Mouse (Mus musculus) brain, embryonic 18.5 days (tissue): ENCODE measurements around the gene Vps8.

Source experiments
- DNase-seq: peaks from one replicate; pipeline ENCODE4 v3.0.0-alpha.2; 2012; ENCODE audit warnings: low read depth, low spot score

Vps8 gene

DNA sequence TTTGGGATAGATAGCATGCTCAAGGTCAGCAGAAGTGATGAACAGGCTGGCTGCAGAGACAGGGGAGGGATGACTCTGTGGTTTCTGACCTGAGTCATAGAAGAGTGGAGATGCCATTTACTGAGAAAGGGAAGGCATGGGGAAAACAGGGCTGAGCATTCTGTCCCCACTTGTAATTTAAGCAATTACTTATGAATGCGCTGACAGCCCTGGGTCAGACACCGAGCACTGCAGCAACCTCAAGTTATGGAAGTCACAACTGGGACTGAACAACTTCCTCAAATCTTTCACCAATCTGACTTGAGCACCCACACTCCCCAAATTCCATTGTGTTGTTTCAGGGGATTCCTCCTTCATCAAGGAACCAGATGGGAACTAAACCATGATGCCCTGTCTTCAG lies 19.5 kb upstream of the Vps8 start:
- DNase-seq = no peak

DNA sequence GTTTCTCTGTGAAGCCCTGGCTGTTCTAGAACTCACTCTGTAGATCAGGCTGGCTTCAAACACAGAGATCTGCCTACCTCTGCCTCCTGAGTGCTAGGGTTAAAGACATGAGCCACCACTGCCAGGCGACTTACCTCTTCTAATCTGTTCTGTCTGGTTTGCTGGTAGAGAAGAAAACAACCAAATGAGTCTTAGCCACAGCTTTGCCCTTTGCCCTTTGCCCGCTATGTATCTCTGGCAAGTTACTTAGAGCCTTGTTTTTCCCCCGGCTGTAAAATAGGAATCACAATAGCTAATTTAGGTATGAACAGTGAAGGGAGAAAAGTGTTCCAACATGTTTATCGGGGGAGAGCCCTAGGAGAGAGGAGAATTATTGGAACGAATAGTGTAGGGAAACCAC lies 18.3 kb upstream of the Vps8 start:
- DNase-seq = no peak

DNA sequence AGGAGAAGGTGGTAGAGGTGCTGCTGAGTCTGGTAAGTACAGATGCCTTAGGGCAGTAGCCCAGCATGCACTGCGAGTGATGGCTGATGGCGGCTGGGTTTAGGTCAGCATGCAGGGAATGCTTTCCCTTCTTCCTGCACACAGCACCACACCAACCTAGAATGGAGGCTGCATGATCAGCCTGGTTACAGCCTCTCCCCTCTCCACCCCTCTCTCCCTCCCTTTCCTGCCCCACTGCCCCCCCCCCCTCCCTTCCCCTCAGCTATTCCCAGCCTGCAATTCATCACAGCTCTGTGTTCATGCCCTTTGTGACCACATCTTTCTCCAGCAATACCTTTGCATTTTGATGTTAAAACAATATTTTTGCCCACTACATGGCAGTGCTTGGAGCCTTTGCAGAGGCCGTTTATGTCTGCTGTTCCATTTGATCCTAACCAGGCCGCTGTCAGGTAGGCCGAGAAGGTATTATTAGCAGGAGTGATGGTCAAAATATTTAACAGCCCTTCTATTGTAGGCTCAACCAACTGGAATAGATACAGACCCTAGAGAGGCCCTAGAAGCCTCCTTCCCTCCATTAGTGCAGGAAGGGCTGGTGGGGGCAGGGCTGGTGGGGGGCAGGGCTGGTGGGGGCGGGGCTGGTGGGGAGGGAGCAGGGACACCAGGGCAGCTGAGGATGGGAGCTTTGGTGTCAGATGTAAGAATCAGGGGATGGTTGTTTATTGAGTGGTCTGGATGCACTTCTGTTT lies 17.5 kb upstream of the Vps8 start:
- no peak for DNase-seq

GRCm38 (mm10) chr16:21406136-21406535 lies 16.8 kb upstream of the Vps8 start:
- no peak for DNase-seq

- no peak for DNase-seq
Measured at GRCm38 (mm10) chr16:21411779-21412178, 11.1 kb upstream of the Vps8 start.

- peak; percentile 43 for DNase-seq
Measured at GRCm38 (mm10) chr16:21412593-21413047, 10.3 kb upstream of the Vps8 start.

DNA sequence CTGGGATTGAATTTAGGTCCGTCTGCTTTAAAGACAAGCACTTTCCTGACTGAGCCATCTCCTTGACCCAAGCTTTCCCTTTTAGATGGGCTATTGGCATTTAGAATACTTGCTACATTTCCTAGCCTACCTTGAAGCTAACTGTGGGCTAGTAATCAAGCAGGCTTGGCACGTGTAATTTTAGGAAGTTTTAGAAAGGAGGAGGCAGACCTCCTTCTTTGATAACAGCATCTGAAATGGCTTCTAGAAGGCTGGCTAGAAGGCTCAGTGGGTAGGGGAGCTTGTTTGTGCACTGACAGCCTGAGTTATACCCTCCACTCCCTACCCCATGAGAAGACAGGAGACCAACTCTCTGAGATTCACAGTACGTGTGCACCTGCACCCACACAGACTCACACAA lies 9.1 kb upstream of the Vps8 start:
- DNase-seq = no peak

GRCm38 (mm10) chr16:21415128-21415527 lies 7.8 kb upstream of the Vps8 start:
- no peak for DNase-seq

DNA sequence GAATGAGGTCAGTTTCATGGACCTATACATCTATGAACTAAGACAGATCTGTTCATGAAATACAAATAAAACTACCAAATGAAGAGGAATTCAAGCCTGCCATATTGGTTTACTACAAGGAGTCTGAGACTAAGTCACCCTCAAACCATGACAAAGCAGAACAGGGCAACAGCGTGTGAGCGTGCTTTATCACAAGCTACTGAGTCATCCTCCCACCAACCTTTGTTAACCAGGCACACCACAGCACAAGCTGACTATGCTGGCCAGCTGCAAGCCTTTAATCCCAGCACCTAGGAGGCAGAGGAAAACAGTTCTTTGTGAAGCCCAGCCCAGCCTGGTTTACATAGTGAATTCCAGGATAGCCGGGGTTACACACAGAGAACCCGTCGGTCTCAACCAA lies 4.9 kb upstream of the Vps8 start:
- DNase-seq = no peak

DNA sequence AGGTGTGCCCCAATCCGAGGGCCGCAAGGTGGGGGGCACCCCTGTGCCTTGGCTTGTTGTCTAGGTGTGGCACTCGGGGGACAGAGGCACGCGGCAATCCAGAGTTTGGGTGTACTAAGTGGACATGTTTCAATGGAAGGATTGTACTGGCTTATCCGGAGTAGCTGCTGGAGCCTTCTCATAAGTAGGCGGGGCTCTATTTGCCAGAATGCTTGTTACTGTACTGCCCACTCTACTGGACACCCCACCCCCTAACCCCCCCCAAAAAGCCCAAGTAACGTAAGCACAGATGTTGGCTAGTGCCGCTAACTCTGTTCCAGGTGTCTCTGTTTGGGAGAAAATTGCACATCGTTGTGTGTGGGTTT lies 610 bp downstream of the Vps8 start:
- no peak for DNase-seq

DNA sequence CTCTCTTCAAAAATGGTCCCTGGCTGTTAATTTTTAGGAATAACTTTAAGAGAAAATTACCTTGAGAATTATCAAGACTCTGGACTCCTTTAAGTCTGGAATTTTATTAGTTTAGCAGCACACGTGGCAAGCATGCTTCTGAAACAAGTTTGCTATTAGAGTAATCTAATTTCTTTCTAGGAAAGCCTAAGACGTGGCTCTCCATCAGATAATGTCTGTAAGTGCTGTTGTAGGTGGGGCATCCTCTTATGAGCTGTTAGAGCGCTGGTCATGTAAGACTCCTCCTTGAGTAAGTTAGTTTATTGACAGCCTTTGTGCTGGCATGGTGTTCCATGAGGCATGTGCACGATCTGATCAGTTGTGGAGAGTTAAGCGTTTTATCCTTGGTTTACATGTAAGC lies 5.2 kb downstream of the Vps8 start:
- DNase-seq = no peak

DNA sequence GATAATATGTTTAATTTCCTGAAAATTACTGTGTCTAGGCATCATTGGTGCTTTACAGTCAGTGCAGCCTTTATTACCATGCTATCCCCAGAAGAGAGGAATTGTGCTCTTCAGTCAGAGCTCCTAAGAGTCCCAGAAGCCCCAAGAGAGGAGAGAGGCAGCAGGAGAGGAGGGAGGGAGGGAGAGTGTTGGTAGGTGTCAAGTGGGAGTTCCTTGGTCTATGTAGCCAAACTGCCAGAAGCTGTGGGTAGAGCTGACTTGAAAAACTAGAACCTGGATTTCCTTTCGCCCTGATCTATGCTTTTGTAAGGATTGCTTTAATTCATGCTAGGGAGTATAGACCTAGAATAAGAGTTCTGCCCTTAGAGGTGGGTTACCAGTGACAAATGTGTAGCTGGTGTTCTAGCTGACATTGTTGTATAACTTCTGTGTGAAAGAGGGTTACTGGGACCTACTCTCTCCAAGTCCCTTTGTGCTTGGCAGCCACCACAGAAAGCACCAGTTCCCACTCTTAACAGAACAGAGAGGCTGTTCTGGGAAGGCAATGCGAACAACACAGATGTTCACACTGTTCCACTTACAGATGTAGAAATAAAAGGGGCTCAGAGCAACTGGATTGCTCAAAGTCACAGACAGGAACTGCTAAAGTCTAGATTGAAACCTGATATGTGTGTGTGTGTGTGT lies 7.6 kb downstream of the Vps8 start:
- DNase-seq = no peak

- DNase-seq = no peak
Measured at GRCm38 (mm10) chr16:21431614-21432013, 8.7 kb downstream of the Vps8 start.

GRCm38 (mm10) chr16:21433543-21433942 lies 10.6 kb downstream of the Vps8 start:
- no peak for DNase-seq

GRCm38 (mm10) chr16:21441012-21441411 lies 18.1 kb downstream of the Vps8 start:
- no peak for DNase-seq

DNA sequence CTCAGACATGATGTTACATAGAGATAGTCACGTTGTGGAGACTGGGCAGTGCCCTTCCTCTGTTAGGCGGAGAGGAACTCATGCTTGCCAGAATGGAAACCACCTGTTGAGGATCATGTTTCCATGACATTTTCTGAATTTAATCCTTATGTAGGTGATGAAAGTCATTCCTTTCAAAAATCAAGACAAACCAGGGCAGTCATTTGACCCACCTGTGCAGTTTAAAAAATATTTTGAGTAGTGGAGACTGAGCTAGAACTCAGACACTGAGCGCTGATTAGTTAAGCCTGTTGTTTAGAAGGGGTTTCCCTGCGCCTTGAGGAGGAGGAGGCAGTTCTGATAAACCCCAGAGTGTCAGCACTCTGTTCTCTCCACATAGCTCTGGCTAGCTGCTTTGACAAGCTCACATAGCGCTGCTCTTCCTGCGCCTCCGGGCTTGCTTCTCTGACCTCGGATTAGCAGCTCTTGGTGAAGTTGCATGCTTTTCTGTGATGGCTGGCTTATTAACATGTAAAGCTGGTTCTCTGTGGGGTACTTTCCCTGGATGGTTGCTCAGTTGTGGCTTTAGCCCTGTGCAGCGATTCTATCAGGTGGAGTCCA lies 22.2 kb downstream of the Vps8 start:
- DNase-seq = no peak

- DNase-seq = no peak
Measured at GRCm38 (mm10) chr16:21447447-21447846, 24.5 kb downstream of the Vps8 start.

DNA sequence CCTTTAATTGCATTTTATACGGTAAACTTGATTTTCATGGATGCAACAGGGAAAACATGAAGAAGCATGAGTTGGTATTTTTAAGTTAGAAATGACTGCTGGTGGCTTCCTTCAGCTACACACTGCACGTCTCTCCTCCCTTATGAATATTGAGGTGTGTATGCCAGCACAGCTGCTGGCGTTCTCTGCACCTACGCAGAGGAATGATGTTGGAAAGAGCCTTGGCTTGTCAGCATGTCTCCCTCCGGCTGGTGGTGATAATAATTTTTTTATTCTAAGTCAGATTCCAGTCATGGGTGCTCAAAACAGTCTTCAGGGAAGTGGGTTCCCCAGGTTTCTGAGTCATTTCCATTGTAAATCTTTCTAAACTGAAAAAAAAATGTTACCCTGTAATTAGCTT lies 25.5 kb downstream of the Vps8 start:
- no peak for DNase-seq

- no peak for DNase-seq
Measured at GRCm38 (mm10) chr16:21449890-21450289, 27.0 kb downstream of the Vps8 start.

GRCm38 (mm10) chr16:21452569-21452968 lies 29.7 kb downstream of the Vps8 start:
- no peak for DNase-seq

DNA sequence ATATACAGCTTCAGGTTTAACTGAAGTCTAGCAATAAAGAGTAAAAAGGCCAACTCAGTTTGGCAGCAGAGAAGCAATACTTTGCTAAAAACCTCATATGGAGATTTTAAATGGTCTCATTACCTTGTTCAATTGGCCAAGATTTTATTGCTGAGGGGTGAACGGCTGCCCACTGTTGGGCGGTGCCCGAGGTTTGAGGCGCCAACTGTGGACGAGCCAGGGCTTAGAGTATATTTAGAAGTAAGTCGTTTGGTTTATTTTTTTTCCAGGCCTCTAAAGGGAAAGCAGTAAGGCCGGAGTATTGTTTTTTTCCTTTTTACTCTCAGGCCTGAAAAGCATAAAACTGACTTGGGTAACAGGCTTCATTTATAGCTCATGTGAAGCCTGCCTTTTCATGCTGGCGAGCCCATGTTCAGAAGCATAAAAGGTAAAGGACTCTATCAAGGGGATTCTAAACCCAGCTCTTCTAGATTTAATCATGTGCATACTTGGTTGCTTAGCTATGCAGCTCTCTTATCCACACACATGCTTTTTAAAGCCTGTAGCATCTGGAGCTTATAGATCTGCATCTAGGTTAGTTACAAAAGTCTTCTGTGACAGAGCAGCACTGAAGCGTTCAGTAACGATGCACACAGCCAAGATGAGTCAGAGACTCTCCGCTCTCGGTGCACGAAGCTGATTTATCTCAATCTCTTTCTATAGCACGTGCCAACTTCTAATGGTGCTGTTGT lies 34.9 kb downstream of the Vps8 start:
- peak; percentile 3 for DNase-seq

- DNase-seq = no peak
Measured at GRCm38 (mm10) chr16:21465868-21466267, 43.0 kb downstream of the Vps8 start.
